Mouse (Mus musculus) bone marrow, adult 2 months (tissue): ENCODE results near the gene Gm49342.

Experiments used
- CTCF ChIP-seq: fragments of 200-500 bp; IDR thresholded peaks from 2 replicates; pipeline ENCODE4 v1.5.1; 2011; ENCODE audit warnings: low read length, control low read depth; ENCODE audit not compliant: control insufficient read depth, insufficient read depth
- POLR2A ChIP-seq: fragments of 200-500 bp; IDR thresholded peaks from 2 replicates; pipeline ENCODE4 v1.6.1; 2011; ENCODE audit warnings: low read depth, mild to moderate bottlenecking, control low read depth, low read length, borderline replicate concordance; ENCODE audit not compliant: control insufficient read depth

DNA sequence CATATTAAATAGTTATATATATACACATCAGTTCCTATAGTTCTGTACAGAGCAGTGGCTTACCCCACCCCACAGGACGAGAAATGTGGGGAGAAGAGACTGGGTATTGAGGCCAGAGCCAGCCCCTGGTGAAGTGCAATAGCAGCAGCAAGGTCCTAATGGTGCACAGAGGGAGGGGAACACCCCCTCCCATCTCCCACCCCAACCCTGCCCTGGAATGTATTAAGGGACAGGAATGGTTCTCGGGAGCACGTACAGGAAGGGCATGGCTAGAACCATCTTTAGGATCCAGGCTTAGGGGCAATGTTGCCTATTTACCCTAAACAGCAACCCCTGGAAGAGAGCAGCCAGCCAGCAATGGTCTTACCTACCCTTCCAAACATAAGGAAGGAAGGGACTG, 17.0 kb upstream of the Gm49342 start:
- TF ChIP-seq CTCF = no peak
- TF ChIP-seq POLR2A = no peak
